Mouse (Mus musculus): ENCODE measurements around the gene Ceacam16.

The Ceacam16 gene

GRCm38 (mm10) chr7:19843561-19843960 is 17.5 kb downstream of the Ceacam16 start:
- DNase-seq (ENCODE audit: low read depth, low spot score) = no peak

- no peak for DNase-seq (ENCODE audit: low read depth, low spot score)
Observed at GRCm38 (mm10) chr7:19842885-19843504, 18.1 kb downstream of the Ceacam16 start.

- DNase-seq (ENCODE audit: low read depth, low spot score) = no peak
Observed at GRCm38 (mm10) chr7:19841686-19842413, 19.2 kb downstream of the Ceacam16 start.

GRCm38 (mm10) chr7:19840936-19841335 is 20.2 kb downstream of the Ceacam16 start:
- no peak for DNase-seq (ENCODE audit: low read depth, low spot score)

GRCm38 (mm10) chr7:19840371-19840770 is 20.7 kb downstream of the Ceacam16 start:
- no peak for DNase-seq (ENCODE audit: low read depth, low spot score)

- no peak for DNase-seq (ENCODE audit: low read depth, low spot score)
Observed at GRCm38 (mm10) chr7:19836843-19837242, 24.3 kb downstream of the Ceacam16 start.

- no peak for DNase-seq (ENCODE audit: low read depth, low spot score)
Observed at GRCm38 (mm10) chr7:19834055-19834454, 27.0 kb downstream of the Ceacam16 start.

GRCm38 (mm10) chr7:19831837-19832236 is 29.3 kb downstream of the Ceacam16 start:
- no peak for DNase-seq (ENCODE audit: low read depth, low spot score)

- DNase-seq (ENCODE audit: low read depth, low spot score) = peak; percentile 98
Observed at GRCm38 (mm10) chr7:19830682-19831156, 30.4 kb downstream of the Ceacam16 start.

GRCm38 (mm10) chr7:19829694-19830093 is 31.4 kb downstream of the Ceacam16 start:
- no peak for DNase-seq (ENCODE audit: low read depth, low spot score)

- peak; percentile 62 for DNase-seq (ENCODE audit: low read depth, low spot score)
Observed at GRCm38 (mm10) chr7:19826756-19827155, 34.3 kb downstream of the Ceacam16 start.

- peak; percentile 90 for DNase-seq (ENCODE audit: low read depth, low spot score)
Observed at GRCm38 (mm10) chr7:19824182-19824973, 36.7 kb downstream of the Ceacam16 start.

GRCm38 (mm10) chr7:19823256-19824181 is 37.6 kb downstream of the Ceacam16 start:
- no peak for DNase-seq (ENCODE audit: low read depth, low spot score)

GRCm38 (mm10) chr7:19822604-19823058 is 38.5 kb downstream of the Ceacam16 start, which contains the start of gene Bcl3:
Gene Bcl3, minus strand, starts transcription at chr7:19822770.
- DNase-seq (ENCODE audit: low read depth, low spot score) = no peak

GRCm38 (mm10) chr7:19822193-19822592 is 38.9 kb downstream of the Ceacam16 start:
- no peak for DNase-seq (ENCODE audit: low read depth, low spot score)

- no peak for DNase-seq (ENCODE audit: low read depth, low spot score)
Observed at GRCm38 (mm10) chr7:19821633-19822032, 39.5 kb downstream of the Ceacam16 start.

- no peak for DNase-seq (ENCODE audit: low read depth, low spot score)
Observed at GRCm38 (mm10) chr7:19820347-19821048, 40.6 kb downstream of the Ceacam16 start.

- DNase-seq (ENCODE audit: low read depth, low spot score) = no peak
Observed at GRCm38 (mm10) chr7:19818875-19819274, 42.2 kb downstream of the Ceacam16 start.

GRCm38 (mm10) chr7:19818440-19818839 is 42.7 kb downstream of the Ceacam16 start:
- peak; percentile 87 for DNase-seq (ENCODE audit: low read depth, low spot score)

- DNase-seq (ENCODE audit: low read depth, low spot score) = peak; percentile 86
Observed at GRCm38 (mm10) chr7:19817382-19818105, 43.6 kb downstream of the Ceacam16 start.
